Mouse (Mus musculus) cortical plate, adult 2 months (tissue): ENCODE data around the gene Cd37.

ENCODE experiments used
- CTCF ChIP-seq: fragments of 200-500 bp; IDR thresholded peaks from 2 replicates; pipeline ENCODE4 v1.5.1; 2011; ENCODE audit warnings: mild to moderate bottlenecking, control low read depth, low read length; ENCODE audit not compliant: insufficient read depth; ENCODE audit errors: extremely low read depth
- POLR2A ChIP-seq: fragments of 200-500 bp; IDR thresholded peaks from 2 replicates; pipeline ENCODE4 v1.6.1; 2011; ENCODE audit warnings: mild to moderate bottlenecking, low read length, control low read depth; ENCODE audit not compliant: insufficient read depth; ENCODE audit errors: extremely low read depth

DNA sequence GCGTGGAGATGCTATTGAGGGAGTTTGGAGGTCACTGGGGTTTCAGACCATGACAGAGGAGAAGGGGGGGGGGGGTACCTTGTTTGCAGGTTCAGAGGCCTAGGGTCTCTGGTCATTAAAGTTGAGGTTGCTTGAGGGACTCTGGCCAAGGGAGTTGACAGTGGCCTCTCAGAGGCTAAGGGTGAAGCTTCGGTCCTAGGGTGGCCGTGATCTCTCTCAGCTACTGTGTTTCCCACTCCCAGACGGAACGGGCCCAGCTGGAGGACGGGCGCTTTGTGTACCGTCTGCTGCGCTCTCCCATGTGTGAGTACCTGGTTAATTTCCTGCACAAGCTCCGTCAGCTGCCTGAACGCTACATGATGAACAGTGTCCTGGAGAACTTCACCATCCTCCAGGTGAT lies 7.0 kb downstream of the Cd37 start:
- TF ChIP-seq POLR2A (no peak), CTCF (no peak)
